Mouse (Mus musculus): ENCODE data around the gene Pappa2.

Pappa2 gene

DNA sequence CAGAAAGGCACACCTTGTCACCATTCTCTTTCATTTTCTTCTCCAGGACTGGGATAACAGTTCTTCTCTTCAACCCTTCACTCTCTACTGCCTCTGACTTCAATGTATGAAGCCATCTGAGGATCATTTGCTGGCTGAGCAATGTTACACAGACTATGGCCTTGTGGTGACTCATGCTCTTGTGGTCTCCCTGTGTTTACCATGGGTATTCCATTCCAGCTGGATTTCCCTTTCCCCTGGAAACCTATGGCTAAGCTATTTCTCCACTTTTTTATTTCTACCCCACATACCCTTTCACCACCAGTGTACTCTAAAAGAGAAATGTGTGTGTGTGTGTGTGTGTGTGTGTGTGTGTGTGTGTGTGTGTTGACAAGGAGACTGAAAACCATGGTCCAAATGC is 83.0 kb downstream of the Pappa2 start:
- no peak for DNase-seq

DNA sequence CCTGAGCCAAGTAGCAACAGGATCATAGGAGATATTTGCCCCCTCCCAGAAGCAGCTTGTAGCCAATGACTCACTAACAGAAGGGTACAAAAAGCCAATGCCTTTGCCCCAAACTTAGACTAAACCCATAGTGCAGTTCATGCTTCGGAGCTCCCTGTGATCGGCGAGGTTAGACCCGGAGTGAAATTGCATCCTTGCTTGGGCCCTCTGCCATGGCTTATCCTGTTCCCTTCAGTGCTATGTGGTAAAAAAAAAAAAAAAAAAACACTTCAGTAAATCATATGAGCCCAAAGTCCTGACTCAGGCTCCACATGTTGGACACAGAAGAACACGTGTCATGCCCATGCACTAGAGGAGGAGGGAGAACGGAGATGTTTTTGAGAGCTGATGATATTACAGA is 85.8 kb downstream of the Pappa2 start:
- no peak for DNase-seq

DNA sequence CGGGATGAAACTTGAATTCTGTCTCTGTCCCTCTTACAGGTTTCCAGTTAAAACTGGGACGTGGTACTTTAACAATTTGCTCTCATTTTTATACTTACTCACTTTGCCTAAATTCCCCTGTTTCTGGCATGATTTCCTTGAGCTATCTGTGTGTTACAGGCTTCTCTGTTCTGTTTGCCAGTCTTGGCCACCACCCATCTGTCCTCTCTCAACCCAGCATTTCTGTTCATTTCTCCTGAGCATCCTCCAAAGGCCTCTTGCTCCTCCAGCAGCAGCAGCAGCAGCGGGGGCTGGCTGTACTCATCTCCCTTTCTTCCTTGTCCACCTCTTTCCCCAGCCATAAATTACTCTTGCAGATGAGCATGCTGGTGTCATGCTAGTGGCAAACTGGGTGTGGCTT is 104.8 kb downstream of the Pappa2 start:
- DNase-seq = no peak

DNA sequence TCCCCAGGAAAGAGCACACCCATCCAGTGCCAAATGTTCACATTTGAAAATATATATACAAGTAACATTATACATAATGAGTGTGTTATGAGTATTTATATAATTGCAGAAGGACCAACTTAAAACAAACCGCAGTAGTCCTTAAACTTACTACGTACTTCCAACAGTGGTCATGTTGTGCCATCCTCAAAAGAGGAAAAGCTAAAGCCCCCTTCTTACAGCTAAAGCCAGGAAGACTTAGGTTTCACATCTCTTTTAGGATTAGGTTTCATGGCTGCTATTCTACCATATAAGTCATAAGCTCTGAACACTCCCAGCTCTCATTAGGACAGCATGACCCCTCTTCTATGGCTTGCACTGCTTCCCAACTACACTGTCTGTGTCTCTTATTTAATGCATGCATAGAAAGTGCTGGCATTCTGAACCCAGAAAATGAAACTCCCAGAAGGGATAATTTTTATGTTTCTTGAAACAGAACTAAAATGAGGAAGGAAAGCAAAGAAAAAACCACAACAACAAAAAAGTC is 105.7 kb downstream of the Pappa2 start:
- DNase-seq = no peak

DNA sequence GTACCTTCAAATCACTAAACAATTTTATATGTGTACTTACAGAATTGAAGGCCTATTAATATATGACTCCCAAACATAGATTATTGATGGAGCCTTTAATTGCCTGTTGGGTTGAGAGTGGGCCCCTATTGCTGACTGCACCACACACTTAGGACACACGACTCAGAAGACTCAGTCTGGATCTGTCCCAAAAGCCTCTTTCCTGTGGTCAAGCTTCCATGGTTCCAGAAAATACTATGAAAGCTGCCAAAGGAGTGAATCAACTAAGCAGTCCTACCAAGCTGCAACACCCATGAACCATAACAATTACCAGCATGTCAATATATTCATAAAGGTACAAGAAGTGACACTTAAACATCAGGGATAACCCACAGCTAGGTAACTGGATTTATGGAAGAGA is 106.7 kb downstream of the Pappa2 start:
- no peak for DNase-seq

DNA sequence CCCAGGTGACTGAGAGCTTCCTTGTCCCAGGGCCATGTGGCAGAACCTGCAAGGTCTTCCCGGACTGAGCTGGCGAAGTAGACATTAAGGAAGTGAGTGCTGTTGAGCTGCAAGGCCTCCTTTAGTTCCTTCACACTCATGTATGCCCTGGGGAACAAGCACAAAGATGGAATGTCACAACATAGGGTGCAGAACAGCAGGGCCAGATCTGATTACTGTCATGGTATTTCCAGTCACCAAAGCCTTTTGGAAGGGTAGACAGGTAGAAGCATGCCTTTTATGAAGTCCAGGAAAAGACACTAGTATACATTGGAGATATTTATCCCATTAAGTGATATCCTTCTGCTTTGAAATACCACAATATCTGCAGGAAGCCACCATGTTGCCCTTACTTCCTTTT is 108.9 kb downstream of the Pappa2 start:
- no peak for DNase-seq

DNA sequence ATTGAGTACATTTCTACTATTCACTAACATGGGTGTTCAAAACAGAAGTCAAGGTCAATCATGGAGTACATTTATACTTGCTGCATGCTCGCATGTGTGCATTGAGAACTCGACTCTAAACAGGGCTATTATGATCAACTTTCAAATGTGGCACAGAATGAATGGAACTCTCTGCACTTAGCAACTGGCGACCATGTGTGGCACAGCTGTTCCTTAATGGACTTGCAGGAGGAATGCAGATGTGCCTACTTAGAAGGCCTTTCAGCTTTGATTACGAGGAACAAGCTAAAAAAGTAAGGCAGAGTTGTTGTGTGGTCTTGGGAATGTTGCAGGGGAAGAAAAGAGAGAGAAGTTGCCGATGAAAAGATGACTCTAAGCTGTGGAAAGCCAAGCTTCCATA is 120.1 kb downstream of the Pappa2 start:
- DNase-seq = no peak

DNA sequence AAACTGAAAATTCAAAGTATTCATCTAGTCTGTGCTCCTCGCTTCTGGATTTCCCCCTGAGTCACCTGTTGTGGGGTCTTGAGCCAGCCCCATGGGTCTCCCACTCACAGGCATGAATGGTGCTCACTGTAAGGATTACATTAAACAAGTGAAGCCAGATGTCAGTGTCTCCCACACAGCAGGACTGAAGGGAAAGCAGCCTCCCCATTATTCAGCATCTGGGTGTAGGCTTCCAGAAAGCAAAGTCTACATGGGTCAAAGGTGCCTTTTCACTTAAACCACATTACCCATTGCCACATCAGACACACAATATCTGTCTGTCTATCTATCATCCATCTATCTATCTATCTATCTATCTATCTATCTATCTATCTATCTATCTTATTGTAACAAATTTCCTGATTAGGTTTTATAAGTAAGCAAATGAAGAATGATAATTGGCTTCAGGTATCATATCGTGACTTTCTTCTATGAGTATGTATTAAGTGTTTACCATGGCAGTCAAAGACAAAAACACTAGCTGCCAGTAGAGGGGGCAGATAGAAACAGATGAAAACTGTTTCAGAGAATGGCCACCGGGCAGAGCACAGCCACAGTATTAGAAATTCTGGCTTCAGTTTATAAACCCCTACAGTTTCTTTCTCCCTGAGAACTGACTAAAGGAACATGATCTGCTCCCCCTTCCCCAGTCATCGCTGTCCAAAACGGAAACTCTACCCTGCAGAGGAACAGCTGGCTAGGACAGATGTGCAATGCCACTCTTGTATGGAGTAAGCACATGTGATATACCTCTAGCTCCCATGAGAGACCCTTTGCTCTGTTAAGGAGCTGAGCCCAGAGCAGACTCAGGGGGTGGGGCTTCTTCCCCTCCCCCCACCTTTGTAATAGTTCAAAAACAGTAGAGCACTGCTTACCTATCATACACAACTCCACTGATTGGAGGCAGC is 126.1 kb downstream of the Pappa2 start:
- no peak for DNase-seq

DNA sequence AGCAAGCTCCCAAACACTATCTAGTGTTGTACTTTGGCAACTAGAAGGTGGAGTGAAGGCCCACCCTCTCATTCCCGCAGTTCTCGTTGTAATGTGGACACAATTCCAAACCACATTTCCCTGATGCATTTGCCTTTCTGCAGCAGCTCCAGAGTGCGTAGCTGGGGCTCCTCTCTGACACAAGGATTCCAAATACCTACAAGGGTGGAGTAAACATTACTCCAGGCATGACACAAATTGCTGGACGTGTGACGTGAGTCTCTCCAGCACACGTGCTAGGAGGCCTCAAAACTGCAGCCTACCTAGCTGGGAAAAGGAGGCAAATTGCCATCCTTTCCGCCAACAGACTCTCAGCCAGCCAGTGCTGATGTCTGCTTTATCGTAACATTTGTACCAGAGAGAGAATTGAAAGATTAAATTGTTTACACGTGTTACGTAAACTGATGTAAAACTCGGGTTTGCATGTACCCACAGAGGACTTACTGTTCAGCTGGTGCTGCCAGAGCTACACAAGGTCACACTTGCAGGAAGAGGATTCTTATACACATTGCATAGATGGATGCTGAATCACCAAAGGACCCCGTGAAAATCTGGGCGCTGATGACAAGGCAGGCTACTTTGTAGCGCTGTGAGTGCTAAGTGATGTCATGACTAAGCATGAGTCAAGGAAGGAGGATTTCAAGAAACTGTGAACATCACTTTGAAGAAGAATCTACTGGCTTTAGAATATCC is 127.3 kb downstream of the Pappa2 start:
- no peak for DNase-seq

DNA sequence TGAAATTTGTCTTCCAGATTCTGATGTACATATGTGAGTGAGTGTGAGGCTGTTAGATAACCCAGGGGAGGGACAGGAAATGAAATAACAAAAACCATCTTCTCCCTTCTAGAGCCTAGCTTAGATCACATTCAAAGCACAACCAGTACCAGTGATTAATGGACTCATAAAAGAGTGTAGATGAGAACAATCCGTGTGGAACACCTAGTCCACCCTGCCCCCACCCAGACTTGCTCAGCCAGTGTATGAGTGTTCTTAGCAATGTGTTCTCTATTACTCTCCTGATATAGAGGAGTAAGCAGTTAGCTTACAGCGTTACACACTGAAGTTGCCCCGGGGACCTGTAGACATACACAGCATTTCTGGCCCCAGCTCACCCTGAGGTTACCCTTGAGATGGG is 129.8 kb downstream of the Pappa2 start:
- no peak for DNase-seq

DNA sequence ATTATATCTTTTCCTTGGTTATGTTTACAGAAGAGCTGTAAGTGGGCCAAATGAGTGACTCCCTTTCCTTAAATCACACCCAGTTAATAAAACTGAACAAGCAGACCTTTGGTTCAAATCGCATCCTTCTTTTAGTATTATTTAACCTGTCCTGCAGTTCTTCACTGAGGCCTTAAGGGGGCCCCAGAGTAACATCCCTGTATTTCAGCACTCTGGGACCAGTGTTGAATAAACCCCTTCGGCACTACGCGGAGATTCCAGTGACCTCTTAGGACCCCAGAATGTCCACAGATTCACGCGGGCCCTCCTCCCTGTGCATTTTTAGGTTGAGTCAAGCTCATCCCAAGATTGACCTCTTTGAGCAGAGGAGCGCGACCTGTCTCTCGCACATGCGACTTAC is 135.7 kb downstream of the Pappa2 start:
- no peak for DNase-seq

DNA sequence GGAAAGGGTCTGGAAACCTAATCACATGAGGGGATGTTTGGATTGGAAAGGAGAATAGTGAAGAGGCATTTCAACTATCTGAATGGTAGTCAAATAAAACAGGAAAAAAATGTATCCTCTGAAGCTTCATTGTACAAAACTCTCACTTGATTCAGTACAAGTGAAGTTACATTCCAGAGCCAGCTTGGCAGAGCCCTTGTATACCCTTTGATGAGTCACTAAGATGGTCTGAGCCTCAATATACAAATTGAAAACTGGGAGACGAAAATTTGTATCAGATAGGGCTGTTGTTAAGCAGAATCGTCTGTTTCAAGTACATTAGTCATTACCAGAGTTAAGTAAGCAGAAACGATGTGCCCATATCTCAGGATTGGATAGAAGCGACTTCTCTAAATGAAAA is 143.1 kb downstream of the Pappa2 start:
- no peak for DNase-seq

DNA sequence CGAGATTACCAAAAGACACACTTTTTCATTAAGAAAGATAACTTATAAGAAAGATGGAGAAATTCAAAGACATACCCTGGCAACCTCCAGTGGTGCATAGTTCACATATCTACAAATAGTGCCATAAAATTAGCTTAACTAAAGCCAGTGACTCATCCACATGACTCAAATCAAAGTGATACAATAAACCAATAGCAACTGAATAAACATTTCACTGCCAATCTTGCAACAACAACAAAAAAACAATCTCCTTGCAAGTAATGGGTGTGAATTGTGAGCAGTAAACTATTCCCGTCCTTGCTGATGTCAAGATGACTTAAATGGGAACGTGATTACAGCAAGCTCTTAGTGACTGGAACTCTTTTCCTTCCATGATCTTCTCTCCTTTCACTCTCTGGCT is 150.1 kb downstream of the Pappa2 start:
- no peak for DNase-seq

DNA sequence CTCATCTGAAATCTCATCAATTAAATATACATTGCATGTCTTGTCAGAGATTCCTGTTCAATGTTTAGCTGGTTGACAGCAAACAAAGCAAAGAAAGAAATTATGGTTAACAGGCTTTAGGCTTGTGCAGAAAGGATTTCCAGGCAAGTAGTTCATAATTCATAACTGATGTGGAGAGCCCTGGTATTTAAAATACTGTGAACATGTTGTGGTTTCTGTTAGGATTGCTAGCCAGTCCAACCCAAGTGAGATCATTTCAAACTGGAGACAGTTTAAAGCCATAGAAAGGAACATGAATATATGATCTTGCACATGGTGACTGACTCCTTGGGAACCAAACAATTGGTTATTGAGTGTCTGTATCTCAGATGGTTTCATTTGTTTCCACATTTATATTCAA is 152.4 kb downstream of the Pappa2 start:
- DNase-seq = no peak

DNA sequence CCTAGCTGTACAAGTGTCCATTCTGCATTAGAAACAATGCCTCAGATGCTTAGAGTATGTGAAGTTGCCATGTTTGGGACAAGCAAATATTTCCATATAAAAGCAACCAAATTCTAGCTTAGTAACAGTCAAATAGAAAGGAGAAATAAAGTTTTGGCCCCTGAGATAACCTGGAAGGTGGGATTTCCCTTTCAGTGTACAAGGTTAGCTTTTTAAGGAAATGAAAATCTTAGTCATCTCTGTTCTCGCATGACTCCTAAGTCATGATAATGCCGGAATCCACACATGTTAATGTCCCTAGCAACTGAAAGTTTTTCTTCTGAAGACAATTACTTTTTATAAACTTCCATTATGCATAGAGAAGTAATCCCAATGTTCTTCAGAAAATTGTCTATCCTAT is 160.6 kb downstream of the Pappa2 start:
- DNase-seq = no peak

DNA sequence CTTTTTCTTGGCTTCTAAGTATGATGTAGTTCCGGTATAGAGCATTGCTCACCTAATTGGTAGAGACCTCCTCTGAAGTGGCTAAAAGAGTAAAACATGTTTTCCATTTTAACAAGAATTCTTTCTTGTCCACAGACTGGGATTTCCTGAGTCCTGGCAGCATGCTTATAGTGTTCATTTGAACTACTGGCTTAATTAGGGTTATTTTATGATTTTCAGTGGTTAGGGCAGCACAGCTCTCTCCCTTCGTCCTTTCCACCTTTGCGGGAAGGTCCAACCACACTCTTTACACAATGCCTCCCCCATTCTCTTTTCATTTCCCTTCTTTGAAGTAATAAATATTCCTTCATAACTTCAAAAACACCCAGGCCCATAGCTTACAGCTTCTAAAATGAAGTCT is 163.8 kb downstream of the Pappa2 start:
- DNase-seq = no peak

DNA sequence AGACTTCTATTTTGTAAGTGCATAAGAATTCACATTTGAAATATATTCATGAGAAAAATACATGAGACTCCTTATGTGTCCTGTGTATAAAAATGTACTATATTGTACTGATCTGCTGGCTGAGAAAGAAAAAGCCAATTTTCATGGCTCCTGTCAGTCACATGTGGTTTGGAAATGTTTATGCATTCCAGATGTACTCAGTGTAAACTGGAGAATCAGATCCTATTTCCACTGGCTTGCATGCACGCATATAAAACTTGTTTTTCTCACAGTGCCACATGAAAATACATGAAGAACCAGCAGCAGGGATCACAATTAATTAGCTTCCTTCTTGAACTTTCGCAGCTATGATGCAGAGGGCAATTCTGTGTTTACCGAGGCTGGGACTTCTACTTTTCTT is 168.4 kb downstream of the Pappa2 start:
- no peak for DNase-seq

DNA sequence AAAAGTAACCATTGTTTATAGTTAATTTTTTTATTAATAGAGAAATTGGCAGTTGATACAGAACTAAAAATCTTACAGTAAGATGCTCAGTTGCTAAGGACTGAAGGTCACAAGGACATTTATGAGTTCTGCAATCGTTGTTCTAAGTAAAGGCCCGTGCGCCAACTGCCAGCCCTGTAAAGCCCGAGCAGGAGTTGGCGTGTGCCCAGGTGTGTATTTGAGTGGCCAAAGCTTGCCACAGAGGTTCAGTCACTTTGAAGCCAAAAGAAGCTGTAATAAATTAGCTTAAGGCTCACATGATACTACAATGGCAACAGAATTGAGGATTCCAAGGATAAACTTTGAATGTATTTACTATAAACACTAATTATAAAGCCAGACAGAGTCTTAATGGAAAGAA is 204.8 kb downstream of the Pappa2 start:
- no peak for DNase-seq

DNA sequence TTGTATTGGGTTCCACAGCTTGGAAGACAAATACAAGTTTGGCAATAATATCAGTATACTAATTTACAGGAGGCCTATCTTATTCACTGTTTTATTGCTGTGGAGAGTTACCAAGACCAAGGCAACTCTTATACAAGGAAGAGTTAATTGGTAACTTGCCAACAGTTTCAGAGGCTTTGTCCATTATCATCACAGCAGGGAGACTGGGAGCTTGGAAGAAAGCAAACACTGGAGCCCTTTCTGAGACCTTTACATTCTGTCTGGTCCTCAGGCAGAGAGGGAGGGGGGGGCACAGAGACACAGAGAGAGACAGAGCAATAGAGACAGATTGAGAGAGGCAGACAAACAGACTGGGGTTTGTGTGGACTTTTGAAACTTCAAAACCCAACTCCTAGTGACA is 207.2 kb downstream of the Pappa2 start:
- DNase-seq = no peak

DNA sequence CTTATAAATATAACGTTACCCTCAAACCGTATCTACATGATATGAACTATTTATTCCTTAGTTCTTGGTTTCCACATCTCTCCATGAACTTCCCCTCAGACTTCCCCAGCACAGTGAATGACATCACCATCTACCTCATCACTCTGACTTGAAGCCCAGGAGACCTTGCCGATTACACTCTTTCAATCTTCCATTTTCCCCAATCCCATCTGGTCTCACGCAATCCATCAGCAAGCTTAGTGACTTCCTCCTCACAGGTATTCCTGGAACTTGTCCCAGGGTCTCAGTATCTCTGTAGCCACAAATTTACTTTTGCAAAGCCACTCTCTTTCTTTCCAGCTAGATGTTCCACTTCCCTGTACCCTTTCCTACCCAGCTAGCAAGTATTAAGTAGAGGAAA is 209.5 kb downstream of the Pappa2 start:
- no peak for DNase-seq

DNA sequence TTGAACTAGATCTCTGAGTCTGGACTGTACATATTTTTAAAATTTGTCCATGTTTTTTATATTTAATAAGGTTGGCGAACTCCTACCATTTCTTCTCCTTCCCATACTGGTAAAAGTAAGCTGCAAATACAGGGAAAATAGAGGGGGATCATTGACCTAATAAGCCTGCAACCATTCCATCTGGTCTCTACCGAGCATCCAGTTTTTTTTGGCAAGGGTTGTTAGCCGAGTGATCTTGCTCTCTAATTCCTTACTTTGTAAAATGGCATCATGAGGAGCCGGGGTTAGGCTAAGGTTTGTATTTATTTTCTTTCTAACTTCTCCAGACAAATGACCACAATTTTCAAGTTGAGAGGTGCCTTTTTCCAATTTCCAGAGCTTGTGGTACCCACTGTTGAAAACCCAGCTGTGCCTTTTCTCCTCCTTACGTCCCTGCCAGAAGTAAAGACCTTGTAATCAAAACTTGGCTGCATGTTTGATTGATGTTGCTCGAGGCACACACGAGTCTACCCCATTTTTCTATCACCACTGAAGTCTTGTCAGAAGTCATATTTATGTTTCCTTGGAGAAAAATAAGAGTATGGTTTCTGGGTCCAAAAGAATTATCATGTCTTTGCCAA is 210.1 kb downstream of the Pappa2 start:
- no peak for DNase-seq

DNA sequence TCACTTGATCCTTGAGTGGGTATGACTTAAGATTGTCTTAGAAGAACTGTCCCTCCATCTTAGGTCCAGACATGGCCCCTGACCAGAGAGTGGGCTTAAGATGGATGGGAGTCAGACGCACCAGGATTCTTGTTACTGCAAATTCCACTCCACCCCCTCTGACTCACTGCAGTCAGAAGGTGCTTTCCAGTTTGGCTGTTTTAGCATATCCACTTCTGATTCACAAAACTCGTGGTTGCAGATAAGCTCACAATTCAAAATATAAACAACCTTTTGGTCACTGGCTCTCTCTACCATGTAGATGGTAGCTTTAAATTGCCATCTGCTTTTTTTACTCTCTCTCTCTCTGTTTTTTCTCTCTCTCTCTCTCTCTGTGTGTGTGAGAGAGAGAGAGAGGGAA is 214.4 kb downstream of the Pappa2 start:
- no peak for DNase-seq

DNA sequence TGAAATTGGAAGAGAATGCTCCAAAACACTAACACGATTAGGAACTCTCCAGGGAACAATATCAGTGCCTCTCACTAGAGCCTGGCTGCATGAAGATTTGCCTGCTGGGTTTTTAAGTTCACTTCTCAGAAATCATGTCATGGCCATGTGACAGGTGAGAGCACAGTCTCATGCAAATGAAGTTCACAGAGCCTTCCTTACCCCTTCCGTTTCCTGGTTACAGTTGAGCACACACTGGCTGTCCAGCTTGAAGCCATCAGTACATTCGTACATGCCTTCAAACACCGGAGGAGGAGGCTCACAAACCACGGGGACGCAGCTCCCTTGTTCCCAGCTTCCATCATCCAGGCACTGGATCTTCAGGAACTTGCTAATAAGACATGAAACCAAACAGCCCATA is 215.6 kb downstream of the Pappa2 start:
- DNase-seq = no peak

DNA sequence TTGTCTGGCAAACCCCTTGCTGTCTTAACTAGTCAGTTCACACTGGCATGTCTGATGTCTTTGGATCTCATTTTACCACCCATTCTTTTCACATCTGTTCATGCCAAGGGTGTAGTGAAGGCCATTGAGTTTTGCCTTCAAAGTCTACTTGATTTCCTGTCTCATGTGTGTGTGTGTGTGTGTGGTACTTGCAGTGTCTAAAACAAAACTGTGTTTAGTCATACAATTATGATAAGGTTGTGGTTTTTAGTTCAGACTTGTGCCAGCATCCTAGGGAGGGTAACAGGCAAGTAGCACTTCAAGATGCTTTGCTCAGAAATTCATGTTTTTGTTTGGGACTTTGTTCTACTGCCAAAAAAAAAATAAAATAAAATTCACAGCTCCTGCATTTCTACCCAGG is 216.1 kb downstream of the Pappa2 start:
- no peak for DNase-seq
